Mouse (Mus musculus) C2C12 (cell line): ENCODE measurements at regions not wholly inside any gene's neighbourhood (a gene's known extent, or its start where the extent isn't known, plus 50 kb on each side); places are given as distances from the start of the nearest gene placed in this dataset.
A peak's percentile ranks its signal among the peaks of the same experiment; 100 is the strongest.

Experiments used
- CEBPB ChIP-seq: IDR thresholded peaks from one replicate; pipeline ENCODE4 v1.6.1; 2011; ENCODE audit warnings: low read depth, mild to moderate bottlenecking, control low read depth, moderate library complexity
- CTCF ChIP-seq: IDR thresholded peaks from one replicate; pipeline ENCODE4 v1.5.1; 2011; ENCODE audit not compliant: control insufficient read depth, insufficient read depth, insufficient read length
- MAX ChIP-seq: IDR thresholded peaks from one replicate; pipeline ENCODE4 v1.6.1; 2011; ENCODE audit warnings: mild to moderate bottlenecking, control low read depth
- MYOD1 ChIP-seq: IDR thresholded peaks from one replicate; pipeline ENCODE4 v1.6.1; 2011; ENCODE audit warnings: low read depth; ENCODE audit not compliant: control insufficient read depth, insufficient read length
- MYOG ChIP-seq: IDR thresholded peaks from one replicate; pipeline ENCODE4 v1.6.1; 2011; ENCODE audit not compliant: control insufficient read depth, insufficient read length; ENCODE audit errors: extremely low read depth
- USF1 ChIP-seq: IDR thresholded peaks from one replicate; pipeline ENCODE4 v1.6.1; 2011; ENCODE audit warnings: low read depth, mild to moderate bottlenecking, control low read depth, moderate library complexity

DNA sequence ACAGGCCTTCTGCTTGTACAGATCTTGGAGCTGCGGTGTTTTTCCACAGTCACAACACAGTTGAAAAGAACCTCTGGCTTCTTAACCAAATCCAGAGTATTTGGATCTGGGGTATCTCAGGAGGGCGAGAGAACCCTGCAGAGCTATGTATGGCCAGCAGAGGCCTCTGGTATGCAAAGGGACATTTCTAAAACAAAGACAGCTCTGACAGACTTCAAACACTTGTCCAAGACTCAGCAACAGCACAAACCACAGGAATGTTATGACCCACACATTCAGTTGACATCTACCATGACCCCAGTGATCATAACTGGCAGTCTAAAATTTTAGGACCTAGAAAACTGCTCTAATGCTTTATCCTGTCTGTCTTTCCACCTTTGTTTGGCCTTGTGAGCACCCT lies 328.5 kb upstream of the Slc30a5 start:
- TF ChIP-seq CTCF (no peak), CEBPB (no peak), MAX (no peak), USF1 (no peak), MYOG (no peak), MYOD1 (peak; percentile 11)
